Mouse (Mus musculus) neural tube, embryonic 13.5 days (tissue): ENCODE results near the gene Senp5. TPM values are rescaled to one million over a fixed set of nuclear protein-coding genes. Genes with fewer than 3 reads are reported as not detected.

ENCODE experiments used
- ATAC-seq: fragments of 200-750 bp; cut with Nextera tagmentation; 2 replicates; pipeline ENCODE4 v1.8.0; 2017; ENCODE audit warnings: low read depth, mild to moderate bottlenecking, moderate TSS enrichment, moderate library complexity
- H3K27ac ChIP-seq: fragments of 300-500 bp; sonication (generic); replicated peaks from 2 replicates; pipeline ENCODE4 v1.5.1; 2015; ENCODE audit warnings: moderate library complexity, mild to moderate bottlenecking, inconsistent platforms
- H3K27me3 ChIP-seq: fragments of 300-500 bp; sonication (generic); 2 replicates; pipeline ENCODE4 v1.6.1; 2015; ENCODE audit warnings: mild to moderate bottlenecking, inconsistent platforms
- H3K36me3 ChIP-seq: fragments of 300-500 bp; sonication (generic); 2 replicates; pipeline ENCODE4 v1.6.1; 2015; ENCODE audit warnings: mild to moderate bottlenecking, inconsistent platforms
- H3K4me1 ChIP-seq: fragments of 300-500 bp; sonication (generic); replicated peaks from 2 replicates; pipeline ENCODE4 v1.6.1; 2015; ENCODE audit warnings: inconsistent platforms
- H3K4me2 ChIP-seq: fragments of 300-500 bp; sonication (generic); 2 replicates; pipeline ENCODE4 v1.6.1; 2015; ENCODE audit warnings: inconsistent platforms, mild to moderate bottlenecking, moderate library complexity
- H3K4me3 ChIP-seq: fragments of 300-500 bp; sonication (generic); 2 replicates; pipeline ENCODE4 v1.5.1; 2015; ENCODE audit warnings: mild to moderate bottlenecking, inconsistent platforms
- H3K9ac ChIP-seq: fragments of 300-500 bp; sonication (generic); 2 replicates; pipeline ENCODE4 v1.6.1; 2015; ENCODE audit warnings: moderate library complexity, mild to moderate bottlenecking, inconsistent platforms
- H3K9me3 ChIP-seq: fragments of 300-500 bp; sonication (generic); 2 replicates; pipeline ENCODE4 v1.6.1; 2016; ENCODE audit warnings: inconsistent platforms
- WGBS: fragments of 180-500 bp; shearing (Covaris S2); methylation state at CpG from one replicate; pipeline ENCODE4 v1.1.7; 2015; 5-methylcytosine and 5-hydroxymethylcytosine counted together
- polyA plus RNA-seq: library from polyadenylated mRNA; unstranded; fragments of >200 nt; fragmentation: Nextera tagmentation; extraction: Ambion mirVana; gene quantifications from 2 replicates; pipeline ENCODE4 v1.2.1, GENCODE M21; 2015

Senp5 gene
- polyA plus RNA-seq: 17.7 and 18.7 TPM in 2 replicates

DNA sequence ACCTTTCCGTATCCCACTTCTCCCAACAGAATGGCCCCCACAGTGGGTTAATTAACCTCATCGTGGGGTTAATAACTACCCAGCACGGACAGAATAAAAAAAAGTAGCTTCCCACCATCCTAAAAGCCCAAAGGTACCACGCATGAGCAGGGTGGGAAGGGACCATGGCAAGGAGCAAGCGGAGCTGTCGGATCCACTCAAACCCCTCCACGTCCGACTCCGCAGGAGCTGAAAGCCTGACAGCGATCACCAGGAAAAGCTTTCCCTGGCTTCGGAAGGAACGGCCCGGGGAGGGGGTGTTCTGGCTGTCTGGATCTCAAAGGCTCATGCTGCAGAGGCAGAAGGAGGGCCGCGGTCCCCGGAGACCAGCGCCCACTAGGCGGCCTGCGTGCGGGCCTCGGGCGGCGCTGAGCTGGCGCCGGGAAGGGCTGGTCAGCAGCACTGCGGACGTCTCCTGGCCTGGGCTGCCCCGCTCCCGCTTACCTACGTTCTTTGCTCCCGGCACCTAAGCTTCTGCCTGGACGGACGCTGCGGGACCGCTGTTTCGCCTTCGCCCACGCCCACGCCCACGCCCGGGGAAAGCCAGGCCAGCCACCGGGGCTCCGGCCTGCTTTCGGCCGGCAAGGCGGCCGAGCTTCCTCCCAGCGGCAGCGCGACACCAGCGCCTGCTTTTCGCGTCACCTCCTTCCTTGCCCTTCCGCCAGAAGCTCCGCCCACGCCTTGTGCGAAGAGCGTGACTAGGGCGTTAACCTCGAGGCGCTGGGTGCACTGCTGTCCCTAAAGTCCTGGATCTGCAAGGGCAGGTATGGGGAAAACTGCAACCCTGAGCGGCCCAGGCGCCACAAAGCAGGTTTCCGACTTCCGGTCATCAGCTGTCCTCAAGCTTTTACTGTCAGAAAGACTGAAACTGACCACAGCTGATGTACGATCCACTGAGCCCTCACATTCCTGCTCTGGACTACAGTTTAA, at the start of gene Senp5:
Gene Senp5 (minus strand): TSS at position 779 of the 969 bp plus-strand sequence.
- Histone ChIP-seq H3K4me2 (peak within 1 kb of the TSS; percentile 94), H3K9me3 (no peaks in the 10 kb centered on the region), H3K27ac (peak within 1 kb of the TSS; percentile 83), H3K4me3 (peak within 1 kb of the TSS; percentile 100), H3K27me3 (no peaks in the 10 kb centered on the region), H3K9ac (peak within 1 kb of the TSS; percentile 96), H3K4me1 (peaks cover 23% of the 10 kb centered on the region), H3K36me3 (0 out of 2 replicates have a peak, but pooled peaks cover 8% of the 10 kb centered on the region)
- WGBS: 2% methylated on average over 63 of the region's 66 CpGs
- peak; percentile 96 for ATAC-seq

DNA sequence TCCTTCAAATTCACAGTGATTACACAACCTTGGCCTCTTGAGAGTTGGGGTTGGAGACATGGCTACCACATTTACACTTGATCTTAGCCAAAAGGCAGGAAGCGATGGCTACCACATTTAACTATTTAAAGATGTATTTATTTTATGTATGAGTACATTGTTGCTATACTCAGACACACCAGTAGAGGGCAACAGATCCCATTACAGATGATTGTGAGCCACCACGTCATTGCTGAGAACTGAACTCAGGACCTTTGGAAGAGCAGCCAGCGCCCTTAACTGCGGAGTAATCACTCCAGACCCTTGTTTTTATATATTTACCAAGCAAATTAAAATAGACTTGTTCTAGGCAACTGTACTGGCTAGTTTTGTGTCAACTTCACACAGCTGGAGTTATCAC, 39.3 kb upstream of the Senp5 start:
- Histone ChIP-seq H3K4me3 (no peak overlapping the region), H3K9me3 (no peaks in the 10 kb centered on the region), H3K9ac (no peak overlapping the region), H3K27ac (no peak overlapping the region), H3K36me3 (peaks cover 74% of the 10 kb centered on the region), H3K4me2 (no peak overlapping the region), H3K27me3 (no peaks in the 10 kb centered on the region), H3K4me1 (no peaks in the 10 kb centered on the region)
- no peak for ATAC-seq
- WGBS: 95% methylated on average over 4 of the region's 4 CpGs

DNA sequence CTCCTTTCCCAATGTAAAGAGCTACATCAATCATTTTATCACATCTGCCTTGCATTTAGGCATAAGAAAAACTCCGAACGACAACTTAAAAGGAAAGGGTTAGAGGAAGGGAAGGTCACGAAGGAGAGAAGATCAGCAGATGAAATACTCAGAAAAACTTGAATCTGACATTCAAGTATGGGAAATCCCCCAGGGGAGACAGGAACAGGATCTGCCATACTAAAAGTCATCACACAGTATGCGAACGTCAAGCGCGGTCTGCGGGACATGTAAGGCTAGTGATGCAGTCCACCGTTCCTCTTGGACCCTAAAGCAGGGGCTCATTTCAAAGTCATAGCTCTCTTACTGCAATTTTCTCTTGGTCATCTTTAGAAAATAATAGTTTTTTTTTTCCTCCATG, 16.6 kb upstream of the Senp5 start:
- 95% methylated on average over 9 of the region's 9 CpGs for WGBS
- Histone ChIP-seq H3K4me2 (no peak overlapping the region), H3K4me3 (no peak overlapping the region), H3K9me3 (no peaks in the 10 kb centered on the region), H3K27ac (no peak overlapping the region), H3K36me3 (peaks cover 77% of the 10 kb centered on the region), H3K4me1 (no peaks in the 10 kb centered on the region), H3K27me3 (no peaks in the 10 kb centered on the region), H3K9ac (no peak overlapping the region)
- ATAC-seq: no peak

DNA sequence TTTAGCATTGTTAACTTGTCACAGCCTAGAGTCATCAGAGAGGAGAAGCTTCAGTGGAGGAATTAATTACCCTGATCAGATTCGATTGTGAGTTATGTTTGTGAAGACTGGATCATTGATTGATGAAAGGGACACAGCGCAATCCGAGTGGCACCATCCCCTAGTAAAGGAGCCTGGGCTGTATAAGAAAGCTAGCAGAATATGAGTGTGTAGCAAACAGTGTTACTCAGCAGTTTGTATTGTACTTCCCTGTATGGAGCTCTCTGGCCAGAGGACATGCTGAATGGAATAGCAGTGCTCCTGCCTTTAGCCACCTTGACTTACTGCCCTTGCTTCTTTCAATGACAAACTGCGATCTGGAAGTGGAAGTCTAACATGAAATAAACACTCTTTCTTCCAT, 7.2 kb upstream of the Senp5 start:
- no peak overlapping the region for H3K9ac ChIP-seq
- H3K9me3 ChIP-seq: no peaks in the 10 kb centered on the region
- H3K4me2 ChIP-seq: no peak overlapping the region
- no peak overlapping the region for H3K4me3 ChIP-seq
- H3K4me1 ChIP-seq: no peaks in the 10 kb centered on the region
- no peak overlapping the region for H3K27ac ChIP-seq
- WGBS: 79% methylated on average over 4 of the region's 4 CpGs
- ATAC-seq: no peak
- H3K36me3 ChIP-seq: peaks cover 8% of the 10 kb centered on the region
- H3K27me3 ChIP-seq: no peaks in the 10 kb centered on the region

DNA sequence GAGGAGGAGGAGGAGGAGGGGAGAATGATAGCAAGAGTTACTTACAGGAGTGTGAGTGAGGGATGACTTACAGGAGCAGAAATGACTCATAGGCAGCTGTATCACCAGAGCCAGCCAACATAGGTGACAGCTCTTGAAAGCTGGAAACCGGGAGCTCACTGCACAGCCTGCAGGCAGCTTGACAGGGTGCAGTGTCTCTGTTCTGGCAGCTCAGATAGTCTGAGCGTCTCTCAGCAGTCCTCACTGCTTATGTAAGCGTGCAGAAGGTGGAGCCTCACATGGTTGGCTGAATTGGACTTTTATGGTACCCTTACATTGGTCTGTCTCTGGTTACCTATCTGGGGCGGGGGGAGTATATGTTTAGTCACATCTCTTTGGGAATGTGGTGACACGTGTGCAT, 6.8 kb upstream of the Senp5 start:
- Histone ChIP-seq H3K9ac (no peak overlapping the region), H3K27ac (no peak overlapping the region), H3K36me3 (peaks cover 8% of the 10 kb centered on the region), H3K4me3 (no peak overlapping the region), H3K4me1 (no peaks in the 10 kb centered on the region), H3K9me3 (no peaks in the 10 kb centered on the region), H3K4me2 (no peak overlapping the region), H3K27me3 (no peaks in the 10 kb centered on the region)
- WGBS: 56% methylated on average over 5 of the region's 5 CpGs
- no peak for ATAC-seq

DNA sequence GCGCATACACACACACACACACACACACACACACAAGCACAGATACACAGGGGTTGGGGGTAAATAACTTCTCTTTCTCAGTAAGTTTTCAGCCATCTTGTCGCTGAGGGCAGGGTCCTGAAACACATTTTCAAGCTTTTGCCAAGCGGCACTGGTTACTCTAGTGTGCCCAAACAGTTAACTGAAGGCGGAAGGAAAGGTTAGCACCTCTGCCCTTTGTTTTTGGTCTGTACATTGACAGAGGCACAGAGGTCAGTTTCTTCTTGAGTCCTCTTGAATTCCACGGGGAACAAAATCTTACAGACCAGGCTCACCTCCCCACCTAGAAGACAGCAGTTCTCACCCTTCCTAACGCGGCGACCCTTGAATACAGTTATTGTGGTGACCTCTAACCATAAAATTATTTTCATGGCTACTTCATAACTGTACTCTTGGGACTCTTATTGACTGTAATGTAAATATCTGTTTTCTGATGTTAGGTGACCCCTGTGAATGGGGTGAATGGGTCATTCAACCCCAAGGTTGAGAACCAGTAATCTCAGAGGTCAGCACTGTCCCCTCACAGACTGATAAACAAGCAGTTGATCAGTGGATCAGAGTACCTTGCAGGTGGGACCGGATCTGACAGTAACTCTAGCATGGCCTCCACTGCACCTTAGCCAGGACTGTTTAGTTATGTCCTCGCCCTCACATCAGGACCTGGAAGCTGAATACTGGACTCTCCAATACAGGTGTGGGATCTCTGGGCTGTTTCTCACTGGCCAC, 5.6 kb upstream of the Senp5 start:
- WGBS: 78% methylated on average over 10 of the region's 10 CpGs
- Histone ChIP-seq H3K9ac (no peak overlapping the region), H3K4me2 (no peak overlapping the region), H3K36me3 (peaks cover 8% of the 10 kb centered on the region), H3K27me3 (no peaks in the 10 kb centered on the region), H3K4me1 (peaks cover under 1% of the 10 kb centered on the region), H3K27ac (no peak overlapping the region), H3K4me3 (no peak overlapping the region), H3K9me3 (no peaks in the 10 kb centered on the region)
- ATAC-seq: no peak

DNA sequence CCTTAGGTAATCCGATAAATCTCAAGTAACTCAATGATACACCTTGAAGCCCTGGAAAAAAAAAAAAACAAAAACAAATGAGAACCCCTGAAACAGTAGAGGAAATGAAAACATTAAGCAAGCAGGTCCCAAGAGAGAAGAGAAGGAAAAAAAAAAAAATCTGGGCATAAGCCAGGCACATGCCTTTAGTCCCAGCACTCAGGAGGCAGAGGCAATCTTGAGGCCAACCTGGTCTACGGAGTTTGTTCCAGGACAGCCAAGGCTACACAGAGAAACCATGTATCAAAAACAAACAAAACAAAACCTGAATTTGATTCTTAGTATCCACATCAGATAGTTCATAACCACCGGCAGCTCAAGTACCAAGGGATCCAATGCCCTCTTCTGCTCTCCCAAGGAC, 1.6 kb upstream of the Senp5 start:
- no peaks in the 10 kb centered on the region for H3K9me3 ChIP-seq
- 93% methylated on average over 3 of the region's 3 CpGs for WGBS
- ATAC-seq: no peak
- no peak overlapping the region for H3K4me2 ChIP-seq
- H3K27ac ChIP-seq: no peak overlapping the region
- H3K9ac ChIP-seq: no peak overlapping the region
- 0 out of 2 replicates have a peak, but pooled peaks cover 4% of the 10 kb centered on the region for H3K36me3 ChIP-seq
- no peaks in the 10 kb centered on the region for H3K27me3 ChIP-seq
- H3K4me1 ChIP-seq: peaks cover 23% of the 10 kb centered on the region
- H3K4me3 ChIP-seq: no peak overlapping the region

DNA sequence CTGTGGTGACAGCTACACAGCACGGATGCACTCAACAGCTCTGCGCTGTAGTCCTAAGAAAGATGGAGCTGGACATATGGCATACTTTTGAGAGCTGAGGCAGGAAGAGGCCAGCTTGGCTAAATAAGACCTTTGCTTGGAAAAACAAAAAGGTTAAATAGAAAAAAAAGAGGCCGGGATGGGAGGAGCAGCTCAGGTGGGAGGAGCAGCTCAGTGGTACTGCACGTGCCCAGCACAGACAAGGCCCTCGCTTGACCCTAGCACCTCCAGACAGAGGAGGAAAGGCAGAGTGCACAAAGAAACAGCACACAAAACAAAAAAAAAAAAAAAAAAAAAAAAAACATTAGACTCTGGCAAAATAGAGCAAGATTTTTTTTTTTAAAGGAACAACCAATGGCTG, 6.7 kb downstream of the Senp5 start:
- Histone ChIP-seq H3K4me3 (no peak overlapping the region), H3K4me2 (no peak overlapping the region), H3K9ac (no peak overlapping the region), H3K36me3 (peaks cover 37% of the 10 kb centered on the region), H3K9me3 (no peaks in the 10 kb centered on the region), H3K27ac (no peak overlapping the region), H3K27me3 (no peaks in the 10 kb centered on the region), H3K4me1 (peaks cover 8% of the 10 kb centered on the region)
- 88% methylated on average over 5 of the region's 5 CpGs for WGBS
- no peak for ATAC-seq

DNA sequence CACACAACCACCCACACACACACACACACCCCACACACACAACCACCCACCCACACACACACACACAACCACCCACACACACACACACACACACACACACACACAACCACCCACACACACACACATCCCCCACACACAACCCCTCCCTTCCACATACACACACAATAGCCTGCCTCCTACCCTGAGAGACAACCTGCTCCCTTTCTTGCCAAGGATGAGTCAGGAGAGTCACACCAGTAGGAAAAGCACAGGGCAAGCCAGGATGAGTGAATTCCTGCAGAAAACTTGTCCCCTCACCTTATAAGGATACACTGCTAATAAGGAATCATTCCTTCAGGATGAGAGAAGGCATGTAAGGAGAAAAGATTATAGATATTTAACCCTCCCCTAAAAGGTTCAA, 9.1 kb downstream of the Senp5 start:
- H3K27ac ChIP-seq: no peak overlapping the region
- H3K36me3 ChIP-seq: peaks cover 42% of the 10 kb centered on the region
- H3K4me1 ChIP-seq: no peaks in the 10 kb centered on the region
- no peak overlapping the region for H3K4me3 ChIP-seq
- H3K9ac ChIP-seq: no peak overlapping the region
- H3K27me3 ChIP-seq: no peaks in the 10 kb centered on the region
- H3K9me3 ChIP-seq: no peaks in the 10 kb centered on the region
- no peak overlapping the region for H3K4me2 ChIP-seq
- no peak for ATAC-seq

DNA sequence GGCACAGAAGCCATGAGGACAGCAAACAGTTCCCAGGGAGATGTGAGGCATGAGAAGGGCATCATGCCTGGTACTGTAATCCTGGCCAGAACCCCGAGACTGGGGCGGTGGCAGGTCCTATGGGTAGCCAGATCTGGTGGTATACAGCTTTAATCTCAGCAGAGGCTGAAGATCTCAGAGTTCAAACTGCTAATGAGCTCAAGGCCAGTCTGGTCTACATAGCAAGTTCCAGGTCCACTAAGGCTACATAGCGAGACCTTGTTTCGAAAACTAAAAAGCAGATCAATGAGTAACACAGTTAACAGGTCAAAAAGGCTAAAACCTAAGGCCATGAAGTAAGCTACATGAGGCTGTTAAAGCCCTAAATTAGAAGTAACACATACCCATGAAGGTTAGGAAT, 9.9 kb downstream of the Senp5 start:
- no peak overlapping the region for H3K9ac ChIP-seq
- no peaks in the 10 kb centered on the region for H3K9me3 ChIP-seq
- no peak for ATAC-seq
- H3K4me3 ChIP-seq: no peak overlapping the region
- H3K27ac ChIP-seq: no peak overlapping the region
- H3K4me2 ChIP-seq: no peak overlapping the region
- H3K4me1 ChIP-seq: no peaks in the 10 kb centered on the region
- peaks cover 49% of the 10 kb centered on the region for H3K36me3 ChIP-seq
- H3K27me3 ChIP-seq: no peaks in the 10 kb centered on the region
- WGBS: 98% methylated on average over 4 of the region's 4 CpGs

DNA sequence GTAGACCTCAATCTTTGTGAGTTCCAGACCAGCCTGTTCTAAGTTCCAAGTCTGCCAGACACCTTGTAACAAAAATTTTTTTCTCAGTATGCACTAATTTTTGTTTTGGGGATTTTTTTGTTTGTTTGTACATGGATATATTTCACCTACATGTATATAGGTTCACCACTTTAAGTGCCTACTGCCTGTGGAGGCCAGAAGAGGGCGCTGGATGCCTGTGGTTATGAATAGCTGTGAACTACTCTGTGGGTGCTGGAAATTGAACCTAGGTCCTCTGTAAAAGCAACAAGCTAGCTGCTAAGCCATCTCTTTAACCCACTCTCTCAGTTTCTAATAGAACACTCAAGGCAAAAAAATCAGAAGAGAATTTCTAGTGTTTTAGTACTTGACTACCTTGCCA, 11.0 kb downstream of the Senp5 start:
- Histone ChIP-seq H3K9me3 (no peaks in the 10 kb centered on the region), H3K4me1 (no peaks in the 10 kb centered on the region), H3K27me3 (no peaks in the 10 kb centered on the region), H3K36me3 (peaks cover 58% of the 10 kb centered on the region), H3K9ac (no peak overlapping the region), H3K27ac (no peak overlapping the region), H3K4me2 (no peak overlapping the region), H3K4me3 (no peak overlapping the region)
- no peak for ATAC-seq
- WGBS: 49% methylated on average over 1 of the region's 1 CpGs

DNA sequence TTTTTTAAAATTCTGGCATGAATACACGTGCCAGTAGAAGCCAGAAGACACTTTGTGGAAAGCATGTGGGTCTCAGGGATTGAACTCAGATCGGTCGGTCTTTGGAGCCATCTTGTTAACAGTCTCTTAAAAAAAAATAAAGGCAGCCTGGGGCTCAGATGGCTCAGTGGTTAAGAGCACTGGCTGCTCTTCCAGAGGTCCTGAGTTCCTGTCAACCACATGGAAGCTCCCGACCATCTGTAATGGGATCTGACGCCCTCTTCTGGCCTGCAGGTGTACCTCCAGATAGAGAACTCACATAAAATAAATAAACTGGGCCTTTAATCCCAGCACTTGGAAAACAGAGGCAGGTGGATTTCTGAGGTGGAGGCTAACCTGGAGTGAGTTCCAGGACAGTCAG, 22.1 kb downstream of the Senp5 start:
- Histone ChIP-seq H3K36me3 (peaks cover 61% of the 10 kb centered on the region), H3K9ac (no peak overlapping the region), H3K9me3 (no peaks in the 10 kb centered on the region), H3K27me3 (no peaks in the 10 kb centered on the region), H3K4me3 (no peak overlapping the region), H3K4me1 (no peaks in the 10 kb centered on the region), H3K4me2 (no peak overlapping the region), H3K27ac (no peak overlapping the region)
- WGBS: 79% methylated on average over 5 of the region's 5 CpGs
- no peak for ATAC-seq
